Mouse (Mus musculus): Measurements from ENCODE around the gene Ier3.

Ier3 gene

GRCm38 (mm10) chr17:35859371-35859770 is 37.9 kb downstream of the Ier3 start:
- in situ Hi-C loops (cut with MboI; ENCODE audit: low pct_unique_long_range_greater_than_20kb in 1 of 2, low sequenced_read_pairs in 2 of 2, unreplicated experiment in 1 of 2): no loop called here

DNA sequence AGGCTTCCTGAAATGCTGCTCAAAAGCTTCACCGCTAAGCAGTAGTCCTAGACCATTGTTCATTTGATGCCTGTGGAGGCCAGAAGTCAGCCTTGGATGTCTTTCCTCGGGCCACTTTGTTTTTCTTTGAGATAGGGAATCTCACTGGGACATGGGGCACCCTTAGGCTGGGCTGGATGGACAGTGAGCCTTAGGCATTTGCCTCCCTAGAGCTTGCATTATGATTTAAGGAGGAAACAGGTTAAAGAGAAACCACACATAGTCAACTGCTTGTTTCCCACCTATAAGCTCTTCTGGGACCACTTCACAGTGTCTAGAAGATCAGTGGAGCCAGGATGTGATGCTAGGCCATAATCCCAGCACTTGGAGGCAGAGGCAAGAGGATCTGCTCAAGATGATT is 38.4 kb downstream of the Ier3 start:
- in situ Hi-C loops (cut with MboI; ENCODE audit: low pct_unique_long_range_greater_than_20kb in 1 of 2, low sequenced_read_pairs in 2 of 2, unreplicated experiment in 1 of 2): no loop called here

- in situ Hi-C loops (cut with MboI; ENCODE audit: low pct_unique_long_range_greater_than_20kb in 1 of 2, low sequenced_read_pairs in 2 of 2, unreplicated experiment in 1 of 2): no loop called here
These were observed 39.3 kb downstream of the Ier3 start for GRCm38 (mm10) chr17:35860831-35861197.

GRCm38 (mm10) chr17:35861198-35861857 is 39.8 kb downstream of the Ier3 start, which contains the start of gene Nrm:
Gene Nrm, plus strand, starts transcription at chr17:35861318.
- in situ Hi-C loops (cut with MboI; ENCODE audit: low pct_unique_long_range_greater_than_20kb in 1 of 2, low sequenced_read_pairs in 2 of 2, unreplicated experiment in 1 of 2): no loop called here

DNA sequence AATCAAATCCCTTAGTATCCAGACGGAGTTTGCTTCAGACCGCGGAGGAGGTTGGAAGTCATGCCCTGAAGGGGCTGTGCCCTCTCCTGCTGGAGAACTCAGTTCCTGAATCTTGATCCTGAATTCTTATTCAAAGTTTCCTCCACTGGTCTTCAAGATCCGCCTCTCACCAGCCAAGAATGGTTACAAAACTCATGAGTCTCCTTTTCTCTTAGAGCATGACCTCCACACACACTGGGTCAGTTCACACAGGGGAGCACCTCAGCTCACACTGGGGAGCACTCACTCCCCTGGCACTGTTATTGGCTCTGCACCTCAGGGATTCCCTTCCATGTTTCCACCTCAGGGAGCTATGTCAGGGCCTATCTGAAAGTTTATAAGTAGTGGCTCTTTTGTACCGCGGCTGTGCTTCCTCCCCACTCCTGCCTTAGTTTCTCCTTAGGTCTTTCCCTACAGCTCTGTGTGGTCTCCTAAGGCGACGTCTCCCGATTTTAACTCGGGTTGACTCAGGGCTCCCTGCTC is 43.4 kb downstream of the Ier3 start:
- in situ Hi-C loops (cut with MboI; ENCODE audit: low pct_unique_long_range_greater_than_20kb in 1 of 2, low sequenced_read_pairs in 2 of 2, unreplicated experiment in 1 of 2): loop anchor here in 1 of 2 experiments (5.0 kb wide), 1 partner anchor 38 kb away; no protein-coding TSS in a partner anchor

DNA sequence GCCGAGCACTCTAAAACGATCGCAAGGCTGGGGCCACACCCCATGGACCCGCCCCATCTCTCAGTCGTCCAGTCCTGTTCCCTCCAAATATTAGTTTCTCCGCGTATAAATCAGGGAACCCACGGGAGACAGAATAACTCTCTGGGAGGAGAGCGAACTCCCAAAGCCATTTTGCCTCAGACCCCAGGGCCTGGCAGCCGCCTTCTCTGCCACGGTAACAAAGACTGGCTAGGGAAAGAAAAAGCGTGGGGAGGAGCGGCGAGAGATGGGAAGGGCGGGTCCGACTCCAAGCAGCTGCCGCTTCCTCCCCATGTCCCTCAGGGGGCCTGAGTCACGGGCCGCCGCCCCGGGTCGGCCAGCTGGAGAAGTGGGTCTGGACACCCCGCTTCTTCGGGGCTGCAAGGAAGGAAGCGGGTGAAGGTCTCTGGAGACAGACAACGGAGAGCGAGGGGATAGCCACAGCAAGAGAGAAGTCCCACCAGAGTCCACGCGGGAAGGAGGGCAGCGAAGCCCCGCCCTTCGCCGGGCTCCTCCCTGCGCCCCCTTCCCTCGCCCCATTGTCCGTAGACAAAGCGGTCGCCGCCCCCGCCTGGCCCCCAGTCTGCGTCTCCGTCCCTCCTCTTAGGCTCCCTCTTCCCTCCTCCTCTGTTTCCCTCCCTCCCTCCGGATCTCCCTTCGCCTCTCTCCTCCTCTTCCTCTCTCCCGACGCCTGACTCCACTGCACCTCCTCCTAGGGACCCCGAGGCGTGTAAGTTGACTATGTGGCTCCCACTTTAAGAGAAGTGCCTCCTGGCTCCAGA is 44.2 kb downstream of the Ier3 start, which contains the start of gene Ppp1r18:
Ppp1r18 (plus strand) TSS at position 113 of the 800 bp plus-strand sequence.
- in situ Hi-C loops (cut with MboI; ENCODE audit: low pct_unique_long_range_greater_than_20kb in 1 of 2, low sequenced_read_pairs in 2 of 2, unreplicated experiment in 1 of 2): loop anchor here in 1 of 2 experiments (5.0 kb wide), 1 partner anchor 38 kb away; no protein-coding TSS in a partner anchor

DNA sequence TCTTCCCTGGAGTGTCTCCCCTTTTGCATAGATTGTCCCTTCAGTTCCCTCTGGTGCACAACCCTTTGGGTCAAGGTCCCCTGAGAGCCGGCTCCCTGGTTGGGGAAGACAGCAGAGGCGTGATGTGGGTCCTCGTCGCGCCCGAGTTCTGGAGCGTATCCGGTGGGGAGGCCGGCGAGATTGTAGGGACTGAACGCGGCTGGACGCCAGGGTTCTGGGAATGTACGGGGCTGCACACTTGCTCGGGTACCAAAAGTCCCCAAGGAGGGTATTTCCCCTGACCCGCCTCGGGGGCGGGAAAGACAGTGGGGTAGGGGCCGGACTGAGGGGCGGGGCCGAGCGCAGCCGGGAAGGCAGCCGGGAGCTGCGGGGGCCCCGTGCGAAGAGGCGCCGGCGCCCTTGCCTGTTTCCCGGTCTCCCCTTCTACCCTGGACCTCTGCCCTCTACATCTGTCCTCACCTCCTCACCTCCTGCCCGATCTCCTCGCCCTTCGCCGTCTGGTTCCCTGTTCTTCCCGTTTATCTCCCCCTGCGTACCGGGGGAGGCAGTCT is 44.9 kb downstream of the Ier3 start:
- in situ Hi-C loops (cut with MboI; ENCODE audit: low pct_unique_long_range_greater_than_20kb in 1 of 2, low sequenced_read_pairs in 2 of 2, unreplicated experiment in 1 of 2): loop anchor here in 1 of 2 experiments (5.0 kb wide), 1 partner anchor 39 kb away; no protein-coding TSS in a partner anchor

DNA sequence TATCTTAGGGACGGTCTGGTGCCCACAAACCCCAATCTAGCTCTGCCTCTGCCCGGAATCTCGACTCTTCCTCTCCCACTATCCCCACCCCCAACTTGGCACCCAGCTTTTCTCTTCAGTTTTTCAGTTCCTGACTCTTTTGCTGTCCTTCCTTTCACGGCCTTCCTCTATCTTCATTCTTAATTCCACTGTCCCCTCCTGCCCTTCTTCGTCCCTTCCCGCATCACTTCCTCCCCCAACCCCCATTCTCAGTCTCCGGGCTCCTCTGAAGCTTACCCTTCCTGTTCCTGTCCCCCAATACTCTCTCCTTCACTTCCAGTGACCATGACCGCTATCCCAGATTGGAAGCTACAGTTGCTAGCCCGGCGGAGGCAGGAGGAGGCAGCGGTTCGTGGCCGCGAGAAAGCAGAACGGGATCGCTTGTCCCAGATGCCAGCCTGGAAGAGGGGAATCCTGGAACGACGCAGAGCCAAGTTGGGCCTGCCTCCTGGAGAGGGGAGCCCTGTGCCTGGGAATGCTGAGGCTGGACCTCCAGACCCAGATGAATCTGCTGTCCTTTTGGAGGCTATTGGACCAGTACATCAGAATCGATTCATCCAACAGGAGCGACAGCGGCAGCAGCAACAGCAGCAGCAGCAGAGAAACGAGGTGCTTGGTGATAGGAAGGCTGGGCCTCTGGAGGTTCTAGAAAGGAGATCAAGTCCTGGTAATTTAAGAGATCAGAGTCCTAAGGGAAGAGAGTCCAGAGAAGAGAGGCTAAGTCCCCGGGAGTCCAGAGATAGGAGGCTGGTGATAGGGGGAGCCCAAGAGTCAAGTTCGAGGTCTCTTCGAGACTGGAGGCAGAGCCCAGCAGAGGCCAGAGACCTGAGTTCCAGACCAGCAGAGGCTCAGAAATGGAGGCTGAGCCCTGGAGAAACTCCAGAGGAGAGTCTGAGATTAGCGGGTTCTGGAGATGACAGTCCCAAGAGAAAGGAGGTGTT is 45.7 kb downstream of the Ier3 start:
- in situ Hi-C loops (cut with MboI; ENCODE audit: low pct_unique_long_range_greater_than_20kb in 1 of 2, low sequenced_read_pairs in 2 of 2, unreplicated experiment in 1 of 2): loop anchor here in 1 of 2 experiments (5.0 kb wide), 1 partner anchor 40 kb away; no protein-coding TSS in a partner anchor

- in situ Hi-C loops (cut with MboI; ENCODE audit: low pct_unique_long_range_greater_than_20kb in 1 of 2, low sequenced_read_pairs in 2 of 2, unreplicated experiment in 1 of 2): loop anchor here in 1 of 2 experiments (5.0 kb wide), 1 partner anchor 41 kb away; no protein-coding TSS in a partner anchor
These were observed 46.8 kb downstream of the Ier3 start for GRCm38 (mm10) chr17:35868165-35868820.

DNA sequence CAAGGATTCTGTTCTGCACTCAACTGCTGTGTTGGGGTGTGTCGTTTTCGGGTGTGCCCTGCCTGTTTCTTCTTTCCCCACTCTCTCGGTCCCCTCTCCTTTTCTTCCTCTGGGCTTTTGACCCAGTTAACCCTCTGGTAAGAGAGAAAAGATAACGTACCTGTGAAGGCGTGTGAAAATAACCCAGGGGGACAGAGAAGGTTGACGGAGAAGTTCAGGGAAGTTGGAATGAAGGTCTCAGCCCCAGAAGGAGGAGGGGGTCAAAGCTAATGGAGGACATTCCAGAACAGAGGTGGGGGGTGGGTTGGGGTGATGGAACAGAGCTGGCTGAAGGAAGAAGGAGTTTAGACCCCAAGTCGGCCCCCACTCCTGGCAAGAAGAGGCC is 47.5 kb downstream of the Ier3 start:
- in situ Hi-C loops (cut with MboI; ENCODE audit: low pct_unique_long_range_greater_than_20kb in 1 of 2, low sequenced_read_pairs in 2 of 2, unreplicated experiment in 1 of 2): loop anchor here in 1 of 2 experiments (5.0 kb wide), 1 partner anchor 42 kb away; no protein-coding TSS in a partner anchor

DNA sequence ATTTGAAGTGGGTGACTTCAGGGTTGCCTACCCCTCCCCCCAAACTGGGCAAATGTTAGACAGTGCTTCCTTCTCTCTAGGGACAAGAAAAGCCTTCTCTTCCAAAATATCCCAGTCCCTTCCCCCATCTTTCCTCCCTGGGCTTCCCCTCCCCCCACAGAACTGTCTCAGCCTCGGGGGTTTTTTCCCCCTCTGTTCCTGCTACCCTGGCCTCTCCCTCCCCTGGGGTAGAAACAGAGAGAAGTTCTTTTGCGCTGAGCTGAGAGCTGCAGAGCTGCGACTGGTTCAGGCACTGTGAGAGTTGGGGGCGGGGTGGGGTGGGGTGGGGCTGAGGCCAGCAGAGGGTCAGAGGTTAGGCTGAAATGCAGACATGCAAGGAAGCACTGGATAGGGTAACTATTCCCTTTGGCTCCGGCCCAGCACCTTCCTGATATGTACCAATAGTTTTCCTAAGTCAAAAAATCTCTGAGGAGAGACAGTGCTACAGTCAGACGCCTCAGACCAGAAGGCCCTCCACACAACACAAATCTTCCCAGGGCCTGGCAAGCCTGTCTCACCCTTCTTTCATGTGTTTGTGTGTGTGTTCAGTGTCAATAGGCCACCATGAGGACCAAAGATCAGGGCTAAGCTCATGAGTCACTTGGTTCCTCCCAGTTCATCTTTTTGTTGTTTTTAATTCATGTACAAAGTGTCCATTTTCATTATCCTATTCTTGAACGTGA is 48.0 kb downstream of the Ier3 start:
- in situ Hi-C loops (cut with MboI; ENCODE audit: low pct_unique_long_range_greater_than_20kb in 1 of 2, low sequenced_read_pairs in 2 of 2, unreplicated experiment in 1 of 2): loop anchor here (5.0 kb wide), 1 partner anchor 42 kb away; no protein-coding TSS in a partner anchor

- in situ Hi-C loops (cut with MboI; ENCODE audit: low pct_unique_long_range_greater_than_20kb in 1 of 2, low sequenced_read_pairs in 2 of 2, unreplicated experiment in 1 of 2): loop anchor here in 1 of 2 experiments (5.0 kb wide), 1 partner anchor 43 kb away; no protein-coding TSS in a partner anchor
These were observed 48.8 kb downstream of the Ier3 start for GRCm38 (mm10) chr17:35870151-35870883.

DNA sequence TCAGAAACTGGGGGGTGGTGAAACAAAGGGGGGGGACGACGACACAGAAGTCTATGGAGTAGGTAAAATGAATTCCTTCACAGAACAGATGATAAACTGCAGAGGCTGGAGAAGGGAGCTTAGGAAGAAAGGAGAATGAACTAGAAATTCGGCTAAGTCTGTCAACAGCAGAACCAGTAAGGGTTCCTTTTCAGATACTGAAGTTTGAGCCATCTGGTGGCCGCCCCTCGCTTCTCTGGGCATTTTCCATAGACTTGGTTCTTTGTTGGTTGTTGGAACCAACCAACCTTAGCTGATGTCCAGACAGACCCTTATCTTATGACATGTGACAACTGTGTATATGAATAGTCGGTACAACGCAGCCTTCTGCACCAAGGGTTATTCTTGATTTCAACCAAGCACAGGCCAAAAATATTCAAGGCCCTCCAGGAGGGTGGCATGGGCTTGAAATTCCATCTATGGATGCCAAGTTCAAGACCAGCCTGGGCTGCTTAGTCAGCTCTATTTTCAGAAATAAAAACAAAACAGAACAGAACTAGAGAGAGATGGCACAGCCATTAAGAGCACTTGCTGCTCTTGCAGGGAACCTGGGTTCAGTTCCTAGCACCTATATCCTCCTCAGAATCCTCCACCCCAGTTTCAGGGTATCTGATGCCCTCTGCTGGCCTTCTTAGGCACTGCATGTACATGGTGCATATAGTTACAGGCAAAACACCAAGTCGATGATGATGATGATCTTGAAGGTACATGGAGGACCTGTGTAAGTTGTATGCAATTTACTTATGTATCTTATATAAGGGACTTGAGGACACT is 49.6 kb downstream of the Ier3 start:
- in situ Hi-C loops (cut with MboI; ENCODE audit: low pct_unique_long_range_greater_than_20kb in 1 of 2, low sequenced_read_pairs in 2 of 2, unreplicated experiment in 1 of 2): loop anchor here in 1 of 2 experiments (5.0 kb wide), 1 partner anchor 44 kb away; no protein-coding TSS in a partner anchor
